Mouse (Mus musculus) stomach, postnatal 0 days (tissue): ENCODE measurements around the gene Cdh20. TPM values are rescaled to one million over a fixed set of nuclear protein-coding genes. Genes with fewer than 3 reads are reported as not detected.

Experiments
- ATAC-seq: fragments of 200-750 bp; cut with Nextera tagmentation; 2 replicates; pipeline ENCODE4 v1.8.0; 2017; ENCODE audit not compliant: low FRiP score, low TSS enrichment
- DNase-seq: peaks from one replicate; pipeline ENCODE4 v3.0.0-alpha.2; 2016; ENCODE audit warnings: low spot score
- H3K27ac ChIP-seq: fragments of 300-500 bp; sonication (generic); replicated peaks from 2 replicates; pipeline ENCODE4 v1.5.1; 2014; ENCODE audit warnings: mild to moderate bottlenecking, control low read depth
- H3K27me3 ChIP-seq: fragments of 300-500 bp; sonication (generic); 2 replicates; pipeline ENCODE4 v1.6.1; 2014; ENCODE audit warnings: low read length; ENCODE audit not compliant: control insufficient read depth, insufficient read depth
- H3K36me3 ChIP-seq: fragments of 300-500 bp; sonication (generic); 2 replicates; pipeline ENCODE4 v1.6.1; 2014; ENCODE audit warnings: low read length, mixed read lengths; ENCODE audit not compliant: control insufficient read depth, insufficient read depth
- H3K4me1 ChIP-seq: fragments of 300-500 bp; sonication (generic); replicated peaks from 2 replicates; pipeline ENCODE4 v1.6.1; 2014; ENCODE audit warnings: antibody characterized with exemption; ENCODE audit not compliant: control insufficient read depth, insufficient read depth
- H3K4me2 ChIP-seq: fragments of 300-500 bp; sonication (generic); replicated peaks from 2 replicates; pipeline ENCODE4 v1.6.1; 2014; ENCODE audit warnings: low read depth, mild to moderate bottlenecking, control low read depth, moderate library complexity
- H3K4me3 ChIP-seq: fragments of 300-500 bp; sonication (generic); 2 replicates; pipeline ENCODE4 v1.5.1; 2014; ENCODE audit warnings: low read depth, low read length, control low read depth
- H3K9ac ChIP-seq: fragments of 300-500 bp; sonication (generic); 2 replicates; pipeline ENCODE4 v1.6.1; 2014; ENCODE audit warnings: mild to moderate bottlenecking, low read length, control low read depth, mixed read lengths
- H3K9me3 ChIP-seq: fragments of 300-500 bp; sonication (generic); 2 replicates; pipeline ENCODE4 v1.6.1; 2016; ENCODE audit warnings: low read length; ENCODE audit not compliant: control insufficient read depth
- CTCF ChIP-seq: IDR thresholded peaks from 2 replicates; pipeline ENCODE4 v1.5.1; 2016; ENCODE audit warnings: antibody characterized with exemption, low read depth, mild to moderate bottlenecking, moderate library complexity
- EP300 ChIP-seq: optimal IDR thresholded peaks from 2 replicates; pipeline ENCODE3; 2016; ENCODE audit warnings: antibody characterized with exemption
- WGBS: fragments of 180-500 bp; shearing (Covaris S2); extraction: QIAGEN DNeasy Blood & Tissue Kit; methylation state at CpG from one replicate; pipeline ENCODE4 v1.1.7; 2014; 5-methylcytosine and 5-hydroxymethylcytosine counted together
- polyA plus RNA-seq: library from polyadenylated mRNA; unstranded; fragments of >200 nt; fragmentation: Nextera tagmentation; extraction: Ambion mirVana; gene quantifications from 2 replicates; pipeline ENCODE4 v1.2.1, GENCODE M21; 2015

Gene Cdh20
- polyA plus RNA-seq, 1 experiment from 2014 or later = 0.10 TPM

DNA sequence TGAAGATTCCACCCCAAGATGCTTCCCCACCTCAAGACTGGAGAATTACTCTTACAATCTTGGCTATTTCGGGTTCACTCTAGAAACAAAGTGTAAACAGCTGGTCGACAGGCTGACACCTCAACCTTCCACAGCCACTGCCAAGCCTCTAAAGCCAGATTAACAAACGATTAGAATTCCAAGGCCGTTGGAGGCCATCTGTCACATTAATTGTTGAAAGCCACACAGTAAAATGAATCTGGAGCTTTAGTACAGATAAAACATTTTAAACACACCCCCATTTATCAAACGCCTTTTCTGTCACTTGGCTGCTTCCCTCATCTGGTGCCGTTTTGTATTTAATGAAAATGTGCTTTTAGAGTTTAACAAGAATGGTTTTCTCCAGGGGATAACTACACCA, 188.7 kb downstream of the Cdh20 start:
- DNase-seq (no peak), ATAC-seq (no peak)
- no peaks in the 10 kb centered on the region for H3K9me3 ChIP-seq
- H3K4me3 ChIP-seq = no peak overlapping the region
- no peak overlapping the region for H3K27ac ChIP-seq
- WGBS = 10% methylated on average over 6 of the region's 6 CpGs
- no peak overlapping the region for H3K4me2 ChIP-seq
- no peaks in the 10 kb centered on the region for H3K4me1 ChIP-seq
- H3K27me3 ChIP-seq = no peaks in the 10 kb centered on the region
- no peak overlapping the region for H3K9ac ChIP-seq
- TF ChIP-seq CTCF (no peak), EP300 (no peak)
- no peaks in the 10 kb centered on the region for H3K36me3 ChIP-seq

- 56% methylated on average over 3 of the region's 3 CpGs for WGBS
- no peak for DNase-seq
- ATAC-seq = no peak
- Histone ChIP-seq H3K9me3 (no peaks in the 10 kb centered on the region), H3K4me1 (no peaks in the 10 kb centered on the region), H3K36me3 (no peaks in the 10 kb centered on the region), H3K4me3 (no peak overlapping the region), H3K27me3 (no peaks in the 10 kb centered on the region), H3K27ac (no peak overlapping the region), H3K4me2 (no peak overlapping the region), H3K9ac (no peak overlapping the region)
- TF ChIP-seq CTCF (no peak), EP300 (no peak)
These were observed 193.3 kb downstream of the Cdh20 start for GRCm38 (mm10) chr1:104961670-104962069.

GRCm38 (mm10) chr1:104962257-104962656, 193.9 kb downstream of the Cdh20 start:
- no peak for DNase-seq
- Histone ChIP-seq H3K9ac (no peak overlapping the region), H3K27me3 (no peaks in the 10 kb centered on the region), H3K36me3 (no peaks in the 10 kb centered on the region), H3K4me3 (no peak overlapping the region), H3K9me3 (no peaks in the 10 kb centered on the region), H3K4me1 (no peaks in the 10 kb centered on the region), H3K4me2 (no peak overlapping the region), H3K27ac (no peak overlapping the region)
- TF ChIP-seq EP300 (no peak), CTCF (no peak)
- ATAC-seq = no peak
- WGBS = 72% methylated on average over 4 of the region's 4 CpGs

DNA sequence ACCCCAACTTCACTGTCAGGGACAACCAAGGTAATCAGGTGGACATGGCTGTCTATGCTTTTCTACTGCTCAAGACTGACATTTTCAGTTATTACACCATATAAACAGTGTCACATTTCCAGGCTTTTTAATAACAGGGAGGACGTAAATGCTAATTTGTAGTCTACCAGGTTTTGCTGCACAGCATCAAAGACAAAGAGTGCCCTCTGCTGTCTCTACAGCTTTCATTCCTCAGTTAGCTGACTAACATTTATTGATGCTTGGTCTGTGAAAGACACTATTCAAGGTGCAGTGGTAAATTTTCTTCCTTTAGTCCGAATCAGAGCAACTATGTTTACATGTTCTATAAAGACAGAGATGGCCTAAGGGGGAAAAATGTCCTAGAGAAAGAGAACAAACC, 210.7 kb downstream of the Cdh20 start:
- DNase-seq (no peak), ATAC-seq (no peak)
- H3K4me2 ChIP-seq = no peak overlapping the region
- no peaks in the 10 kb centered on the region for H3K4me1 ChIP-seq
- H3K27ac ChIP-seq = no peak overlapping the region
- peak; percentile 66 for TF ChIP-seq CTCF
- no peak for TF ChIP-seq EP300
- no peaks in the 10 kb centered on the region for H3K36me3 ChIP-seq
- no peak overlapping the region for H3K9ac ChIP-seq
- WGBS = 29% methylated on average over 2 of the region's 2 CpGs
- H3K27me3 ChIP-seq = no peaks in the 10 kb centered on the region
- no peaks in the 10 kb centered on the region for H3K9me3 ChIP-seq
- no peak overlapping the region for H3K4me3 ChIP-seq

- no peaks in the 10 kb centered on the region for H3K27me3 ChIP-seq
- no peak overlapping the region for H3K9ac ChIP-seq
- H3K27ac ChIP-seq = no peak overlapping the region
- ATAC-seq (no peak), DNase-seq (no peak)
- TF ChIP-seq CTCF (no peak), EP300 (no peak)
- H3K4me3 ChIP-seq = no peak overlapping the region
- H3K4me1 ChIP-seq = no peaks in the 10 kb centered on the region
- 50% methylated on average over 1 of the region's 1 CpGs for WGBS
- H3K4me2 ChIP-seq = no peak overlapping the region
- H3K9me3 ChIP-seq = no peaks in the 10 kb centered on the region
- H3K36me3 ChIP-seq = no peaks in the 10 kb centered on the region
These were observed 211.9 kb downstream of the Cdh20 start for GRCm38 (mm10) chr1:104980273-104980672.

GRCm38 (mm10) chr1:104986222-104986973, 218.1 kb downstream of the Cdh20 start:
- H3K4me1 ChIP-seq = no peaks in the 10 kb centered on the region
- ATAC-seq (no peak), DNase-seq (peak; percentile 20)
- H3K36me3 ChIP-seq = no peaks in the 10 kb centered on the region
- TF ChIP-seq EP300 (no peak), CTCF (peak; percentile 98)
- H3K27me3 ChIP-seq = no peaks in the 10 kb centered on the region
- H3K4me3 ChIP-seq = no peak overlapping the region
- H3K27ac ChIP-seq = no peak overlapping the region
- H3K9me3 ChIP-seq = no peaks in the 10 kb centered on the region
- no peak overlapping the region for H3K4me2 ChIP-seq
- no peak overlapping the region for H3K9ac ChIP-seq
- WGBS = 26% methylated on average over 5 of the region's 5 CpGs
